Mouse (Mus musculus): ENCODE measurements around the gene Cluap1.
A peak's percentile ranks its signal among the peaks of the same experiment; 100 is the strongest.

DNA sequence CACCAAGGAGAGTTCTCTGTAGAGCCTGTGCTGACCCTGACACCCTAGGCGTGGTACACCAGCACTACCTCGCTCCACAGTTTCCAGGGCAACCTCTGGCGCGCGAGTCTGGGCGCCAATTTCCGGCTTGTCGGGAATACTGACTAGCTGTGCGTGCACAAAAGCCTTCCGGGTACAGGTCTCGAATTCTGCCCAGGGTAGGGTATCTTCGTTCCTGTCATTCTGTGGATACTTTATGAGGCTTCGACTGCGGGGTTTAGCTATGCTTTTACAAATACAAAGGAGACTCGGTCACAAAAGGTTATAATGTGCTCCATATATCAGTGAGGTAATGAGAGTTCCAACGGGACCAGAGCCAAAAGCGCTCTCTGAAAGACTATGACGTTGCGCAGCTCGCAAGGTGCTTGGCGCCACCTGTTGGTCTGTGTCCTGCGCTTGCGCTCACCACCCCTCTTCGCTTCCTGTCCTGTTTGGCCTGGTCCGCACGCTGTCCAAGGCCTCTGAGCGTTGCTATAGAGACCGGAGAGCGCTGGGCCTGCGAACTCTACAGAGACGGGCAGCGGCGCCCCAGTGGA, at the start of gene Cluap1, which contains the start of gene 1700037C18Rik:
- peak; percentile 90 for TF ChIP-seq CTCF (IDR thresholded peaks at IDR 0.05; ENCODE audit: low read depth)
- no peak for TF ChIP-seq EP300 (optimal IDR thresholded peaks at IDR 0.05)

All from stomach, postnatal 0 days (tissue).